Mouse (Mus musculus) midbrain, embryonic 16.5 days (tissue): Measurements from ENCODE around the gene Lck. TPM values are rescaled to one million over a fixed set of nuclear protein-coding genes. Genes with fewer than 3 reads are reported as not detected.

ENCODE experiments used
- ATAC-seq: fragments of 200-750 bp; cut with Nextera tagmentation; 2 replicates; pipeline ENCODE4 v1.8.0; 2017; ENCODE audit warnings: moderate TSS enrichment
- H3K27ac ChIP-seq: fragments of 300-500 bp; sonication (generic); 2 replicates; pipeline ENCODE4 v1.5.1; 2014; ENCODE audit warnings: mild to moderate bottlenecking, low read length, mixed read lengths
- H3K27me3 ChIP-seq: fragments of 300-500 bp; sonication (generic); 2 replicates; pipeline ENCODE4 v1.6.1; 2014; ENCODE audit warnings: low read depth, low read length, mixed read lengths; ENCODE audit not compliant: control insufficient read depth, insufficient read depth
- H3K36me3 ChIP-seq: fragments of 300-500 bp; sonication (generic); 2 replicates; pipeline ENCODE4 v1.6.1; 2014; ENCODE audit warnings: mild to moderate bottlenecking, low read length, moderate library complexity, mixed read lengths; ENCODE audit not compliant: control insufficient read depth, insufficient read depth
- H3K4me1 ChIP-seq: fragments of 300-500 bp; sonication (generic); 2 replicates; pipeline ENCODE4 v1.6.1; 2014; ENCODE audit warnings: mild to moderate bottlenecking, low read length, mixed read lengths; ENCODE audit not compliant: control insufficient read depth, insufficient read depth
- H3K4me2 ChIP-seq: fragments of 300-500 bp; sonication (generic); 2 replicates; pipeline ENCODE4 v1.6.1; 2014; ENCODE audit warnings: mild to moderate bottlenecking, low read length, mixed read lengths
- H3K4me3 ChIP-seq: fragments of 300-500 bp; sonication (generic); 2 replicates; pipeline ENCODE4 v1.5.1; 2014; ENCODE audit warnings: low read depth, mild to moderate bottlenecking, low read length, moderate library complexity, mixed read lengths
- H3K9ac ChIP-seq: fragments of 300-500 bp; sonication (generic); 2 replicates; pipeline ENCODE4 v1.6.1; 2014; ENCODE audit warnings: low read depth, low read length, mixed read lengths
- H3K9me3 ChIP-seq: fragments of 300-500 bp; sonication (generic); replicated peaks from 2 replicates; pipeline ENCODE4 v1.6.1; 2014; ENCODE audit warnings: mild to moderate bottlenecking, low read length, mixed read lengths; ENCODE audit not compliant: control insufficient read depth, poor library complexity, severe bottlenecking
- WGBS: fragments of 180-500 bp; shearing (Covaris S2); extraction: QIAGEN DNeasy Blood & Tissue Kit; methylation state at CpG from one replicate; pipeline ENCODE4 v1.1.7; 2014; 5-methylcytosine and 5-hydroxymethylcytosine counted together
- polyA plus RNA-seq: library from polyadenylated mRNA; unstranded; fragments of >200 nt; fragmentation: Nextera tagmentation; extraction: Ambion mirVana; gene quantifications from 2 replicates; pipeline ENCODE4 v1.2.1, GENCODE M21; 2015

Lck gene
- polyA plus RNA-seq, 1 experiment from 2014 or later: 16.2 TPM

GRCm38 (mm10) chr4:129578466-129578865 lies 5.0 kb upstream of the Lck start, which contains the start of gene Fam167b:
Gene Fam167b, minus strand, starts transcription at chr4:129578549.
- Histone ChIP-seq H3K4me3 (no peak within 1 kb of the TSS), H3K27ac (no peak within 1 kb of the TSS), H3K36me3 (no peaks in the 10 kb centered on the region), H3K27me3 (no peaks in the 10 kb centered on the region), H3K4me1 (no peaks in the 10 kb centered on the region), H3K9ac (peak within 1 kb of the TSS; percentile 38; the same call in 1 of the 2 replicates), H3K9me3 (no peaks in the 10 kb centered on the region), H3K4me2 (peak within 1 kb of the TSS; percentile 24; the same call in 1 of the 2 replicates)
- ATAC-seq: no peak
- WGBS: 82% methylated on average over 5 of the region's 5 CpGs

- Histone ChIP-seq H3K9me3 (no peaks in the 10 kb centered on the region), H3K27me3 (no peaks in the 10 kb centered on the region), H3K27ac (no peak overlapping the region), H3K4me2 (no peak overlapping the region), H3K9ac (no peak overlapping the region), H3K4me3 (no peak overlapping the region), H3K4me1 (no peaks in the 10 kb centered on the region), H3K36me3 (no peaks in the 10 kb centered on the region)
- WGBS: 80% methylated on average over 7 of the region's 7 CpGs
- no peak for ATAC-seq
Measured at GRCm38 (mm10) chr4:129577688-129578087, 4.2 kb upstream of the Lck start.

GRCm38 (mm10) chr4:129576863-129577491 lies 3.5 kb upstream of the Lck start:
- Histone ChIP-seq H3K36me3 (no peaks in the 10 kb centered on the region), H3K4me3 (no peak overlapping the region), H3K9ac (peak overlapping the region; percentile 38), H3K27me3 (no peaks in the 10 kb centered on the region), H3K4me1 (no peaks in the 10 kb centered on the region), H3K9me3 (no peaks in the 10 kb centered on the region), H3K4me2 (peak overlapping the region; percentile 24; the same call in 1 of the 2 replicates), H3K27ac (no peak overlapping the region)
- ATAC-seq: no peak
- WGBS: 24% methylated on average over 21 of the region's 21 CpGs

DNA sequence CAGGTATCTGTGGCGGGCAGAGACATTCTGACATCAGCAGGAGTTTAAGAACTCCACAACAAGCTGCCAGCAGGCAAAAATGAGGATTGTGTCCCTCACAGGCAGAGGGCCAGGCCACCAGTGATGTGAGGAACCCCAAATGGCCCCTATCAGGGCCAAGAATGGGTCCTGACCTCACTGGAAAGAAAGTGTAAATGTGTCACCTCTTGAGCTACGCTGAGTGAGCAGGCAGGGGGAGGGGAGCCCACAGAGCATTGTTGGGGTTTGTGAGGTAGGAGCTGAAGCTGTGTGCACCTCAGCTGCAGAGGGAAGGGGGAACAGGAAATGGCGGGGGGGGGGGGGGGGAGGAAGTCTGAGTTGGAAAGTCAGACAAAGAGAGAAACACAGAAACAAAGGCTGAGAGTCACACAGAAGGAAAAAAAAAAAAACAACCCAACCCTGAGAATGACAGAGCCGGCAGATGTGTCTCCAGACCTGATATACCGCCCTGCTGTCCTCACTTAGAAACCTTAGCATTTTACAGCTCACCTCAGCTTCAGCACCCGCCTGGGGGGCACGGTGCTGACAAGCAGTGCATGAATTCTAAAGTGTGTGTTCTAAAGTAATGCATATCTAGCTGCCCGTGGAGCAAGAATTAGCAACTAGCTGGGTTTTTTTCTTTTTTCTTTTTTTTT lies 1.9 kb upstream of the Lck start:
- no peak overlapping the region for H3K9ac ChIP-seq
- ATAC-seq: no peak
- 65% methylated on average over 7 of the region's 8 CpGs for WGBS

GRCm38 (mm10) chr4:129573093-129573370 lies 409 bp downstream of the Lck start:
- Histone ChIP-seq H3K4me1 (no peaks in the 10 kb centered on the region), H3K27me3 (no peaks in the 10 kb centered on the region), H3K27ac (no peak overlapping the region), H3K4me3 (no peak overlapping the region), H3K9ac (no peak overlapping the region), H3K36me3 (no peaks in the 10 kb centered on the region), H3K9me3 (no peaks in the 10 kb centered on the region), H3K4me2 (no peak overlapping the region)
- ATAC-seq: no peak
- WGBS: 94% methylated on average over 4 of the region's 4 CpGs

More for the DNA sequence above, 1.9 kb upstream of the Lck start:
- Histone ChIP-seq H3K4me1 (no peaks in the 10 kb centered on the region), H3K4me2 (no peak overlapping the region), H3K27me3 (no peaks in the 10 kb centered on the region), H3K27ac (no peak overlapping the region), H3K9me3 (no peaks in the 10 kb centered on the region), H3K36me3 (no peaks in the 10 kb centered on the region), H3K4me3 (no peak overlapping the region)

DNA sequence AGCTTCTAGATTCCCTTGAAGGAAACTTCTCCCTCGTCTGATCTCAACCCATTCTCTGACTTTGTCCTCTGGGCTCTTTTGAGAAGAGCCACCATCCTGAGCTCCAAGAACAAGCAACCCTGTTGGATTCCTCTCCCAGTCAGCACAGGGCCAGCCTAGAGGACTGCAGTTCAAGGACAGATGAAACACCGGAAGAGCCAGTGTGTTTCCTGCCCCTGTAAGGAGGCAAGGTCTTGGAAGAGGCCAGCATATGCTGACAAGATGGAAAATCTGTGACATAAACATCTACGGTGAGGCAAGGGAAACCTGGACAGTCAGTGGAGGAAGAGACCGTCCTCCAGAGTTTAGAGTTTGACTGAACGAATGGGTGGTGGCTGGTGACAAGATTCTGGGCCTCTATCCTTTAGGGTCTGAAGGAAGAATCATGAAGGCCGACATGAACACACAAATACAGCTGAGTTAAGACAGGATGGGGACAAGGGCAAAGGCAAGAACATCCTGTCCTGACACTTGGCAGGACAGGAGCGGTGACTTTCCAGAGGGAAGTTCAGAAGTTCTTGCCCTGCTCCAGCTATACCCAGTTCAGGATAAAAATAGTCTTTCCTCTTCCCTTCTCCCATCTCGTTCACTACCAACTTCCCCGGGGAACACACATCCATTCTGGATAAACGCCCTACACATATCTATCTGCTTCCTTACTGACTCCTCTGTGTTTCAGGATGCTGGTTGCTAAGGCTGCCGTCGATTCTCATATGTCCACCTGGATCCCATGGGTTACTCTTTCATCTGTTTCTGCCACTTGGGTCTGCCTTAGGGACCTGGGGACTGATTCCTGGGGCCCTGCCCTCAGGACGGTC lies 977 bp downstream of the Lck start:
- Histone ChIP-seq H3K4me1 (no peaks in the 10 kb centered on the region), H3K9ac (no peak overlapping the region), H3K36me3 (no peaks in the 10 kb centered on the region), H3K27me3 (no peaks in the 10 kb centered on the region), H3K27ac (no peak overlapping the region), H3K4me3 (no peak overlapping the region), H3K4me2 (no peak overlapping the region), H3K9me3 (no peaks in the 10 kb centered on the region)
- no peak for ATAC-seq
- WGBS: 88% methylated on average over 13 of the region's 13 CpGs

GRCm38 (mm10) chr4:129571551-129572084 lies 1.8 kb downstream of the Lck start:
- H3K9ac ChIP-seq: no peak overlapping the region

DNA sequence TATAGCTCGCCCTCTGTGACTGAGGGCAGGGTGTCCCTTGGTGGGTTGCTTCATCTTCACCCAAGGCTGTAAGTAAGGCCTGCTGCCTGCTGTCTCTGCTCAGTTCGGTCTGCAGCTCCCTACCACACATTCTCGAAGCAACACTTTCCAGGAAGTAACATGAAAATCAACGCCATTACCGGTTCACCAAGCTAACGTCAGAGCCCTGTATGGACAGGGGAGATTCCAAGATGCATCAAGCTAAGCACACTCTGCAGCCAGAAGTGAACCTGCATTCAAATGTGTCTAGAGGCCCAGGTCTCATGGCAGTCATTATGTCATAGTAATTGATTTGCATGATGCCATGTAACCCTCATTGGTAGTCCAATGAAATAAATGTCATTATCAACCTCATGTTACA lies 3.4 kb downstream of the Lck start:
- no peak overlapping the region for H3K9ac ChIP-seq
- no peaks in the 10 kb centered on the region for H3K27me3 ChIP-seq
- no peak overlapping the region for H3K27ac ChIP-seq
- no peak overlapping the region for H3K4me3 ChIP-seq
- no peaks in the 10 kb centered on the region for H3K4me1 ChIP-seq
- no peak for ATAC-seq
- WGBS: 87% methylated on average over 6 of the region's 6 CpGs
- no peaks in the 10 kb centered on the region for H3K36me3 ChIP-seq
- H3K4me2 ChIP-seq: no peak overlapping the region
- no peaks in the 10 kb centered on the region for H3K9me3 ChIP-seq

More at GRCm38 (mm10) chr4:129571551-129572084, 1.8 kb downstream of the Lck start:
- H3K4me2 ChIP-seq: no peak overlapping the region
- no peaks in the 10 kb centered on the region for H3K9me3 ChIP-seq
- no peak overlapping the region for H3K4me3 ChIP-seq
- ATAC-seq: no peak
- H3K4me1 ChIP-seq: no peaks in the 10 kb centered on the region
- no peak overlapping the region for H3K27ac ChIP-seq
- H3K36me3 ChIP-seq: no peaks in the 10 kb centered on the region
- H3K27me3 ChIP-seq: no peaks in the 10 kb centered on the region
- 69% methylated on average over 8 of the region's 8 CpGs for WGBS
